Mouse (Mus musculus) midbrain, embryonic 13.5 days (tissue): ENCODE data around the gene Grk5. TPM values are rescaled to one million over a fixed set of nuclear protein-coding genes. Genes with fewer than 3 reads are reported as not detected.

ENCODE experiments used
- ATAC-seq: fragments of 200-750 bp; cut with Nextera tagmentation; 2 replicates; pipeline ENCODE4 v1.8.0; 2017; ENCODE audit warnings: mild to moderate bottlenecking, moderate TSS enrichment, moderate library complexity
- H3K27ac ChIP-seq: fragments of 300-500 bp; sonication (generic); 2 replicates; pipeline ENCODE4 v1.5.1; 2015; ENCODE audit warnings: inconsistent platforms, mild to moderate bottlenecking, moderate library complexity
- H3K27me3 ChIP-seq: fragments of 300-500 bp; sonication (generic); 2 replicates; pipeline ENCODE4 v1.6.1; 2015; ENCODE audit warnings: mild to moderate bottlenecking, inconsistent platforms
- H3K36me3 ChIP-seq: fragments of 300-500 bp; sonication (generic); 2 replicates; pipeline ENCODE4 v1.6.1; 2015; ENCODE audit warnings: mild to moderate bottlenecking, inconsistent platforms
- H3K4me1 ChIP-seq: fragments of 300-500 bp; sonication (generic); replicated peaks from 2 replicates; pipeline ENCODE4 v1.6.1; 2015; ENCODE audit warnings: inconsistent platforms
- H3K4me2 ChIP-seq: fragments of 300-500 bp; sonication (generic); replicated peaks from 2 replicates; pipeline ENCODE4 v1.6.1; 2015; ENCODE audit warnings: moderate library complexity, mild to moderate bottlenecking, inconsistent platforms
- H3K4me3 ChIP-seq: fragments of 300-500 bp; sonication (generic); replicated peaks from 2 replicates; pipeline ENCODE4 v1.5.1; 2015; ENCODE audit warnings: mild to moderate bottlenecking, inconsistent platforms
- H3K9ac ChIP-seq: fragments of 300-500 bp; sonication (generic); replicated peaks from 2 replicates; pipeline ENCODE4 v1.6.1; 2015; ENCODE audit warnings: mild to moderate bottlenecking, inconsistent platforms
- H3K9me3 ChIP-seq: fragments of 300-500 bp; sonication (generic); 2 replicates; pipeline ENCODE4 v1.6.1; 2016; ENCODE audit warnings: mild to moderate bottlenecking, inconsistent platforms
- WGBS: fragments of 180-500 bp; shearing (Covaris S2); methylation state at CpG from one replicate; pipeline ENCODE4 v1.1.7; 2015; 5-methylcytosine and 5-hydroxymethylcytosine counted together
- polyA plus RNA-seq: library from polyadenylated mRNA; unstranded; fragments of >200 nt; fragmentation: Nextera tagmentation; extraction: Ambion mirVana; gene quantifications from 2 replicates; pipeline ENCODE4 v1.2.1, GENCODE M21; 2015

Grk5 gene
- polyA plus RNA-seq, 1 experiment from 2014 or later: 2.7 TPM

GRCm38 (mm10) chr19:60994845-60995244 is 105.3 kb downstream of the Grk5 start:
- 75% methylated on average over 2 of the region's 2 CpGs for WGBS
- Histone ChIP-seq H3K9me3 (no peaks in the 10 kb centered on the region), H3K27ac (no peak overlapping the region), H3K4me2 (no peak overlapping the region), H3K36me3 (no peaks in the 10 kb centered on the region), H3K4me1 (peaks cover 4% of the 10 kb centered on the region; the same call in 1 of the 2 replicates), H3K9ac (no peak overlapping the region), H3K27me3 (no peaks in the 10 kb centered on the region), H3K4me3 (no peak overlapping the region)
- ATAC-seq: no peak

- Histone ChIP-seq H3K27me3 (no peaks in the 10 kb centered on the region), H3K4me1 (no peaks in the 10 kb centered on the region)
- WGBS: 91% methylated on average over 4 of the region's 4 CpGs
These were observed 108.2 kb downstream of the Grk5 start for GRCm38 (mm10) chr19:60997784-60998183.

GRCm38 (mm10) chr19:60999652-61000051 is 110.1 kb downstream of the Grk5 start:
- Histone ChIP-seq H3K27ac (no peak overlapping the region), H3K4me1 (no peaks in the 10 kb centered on the region), H3K27me3 (no peaks in the 10 kb centered on the region), H3K9me3 (no peaks in the 10 kb centered on the region), H3K4me3 (no peak overlapping the region), H3K9ac (no peak overlapping the region), H3K36me3 (no peaks in the 10 kb centered on the region), H3K4me2 (no peak overlapping the region)
- ATAC-seq: no peak
- WGBS: 75% methylated on average over 2 of the region's 2 CpGs

More at GRCm38 (mm10) chr19:60997784-60998183, 108.2 kb downstream of the Grk5 start:
- Histone ChIP-seq H3K4me3 (no peak overlapping the region), H3K9ac (no peak overlapping the region), H3K4me2 (no peak overlapping the region), H3K27ac (no peak overlapping the region), H3K9me3 (no peaks in the 10 kb centered on the region), H3K36me3 (no peaks in the 10 kb centered on the region)
- no peak for ATAC-seq

GRCm38 (mm10) chr19:61000958-61001357 is 111.4 kb downstream of the Grk5 start:
- H3K4me1 ChIP-seq: no peaks in the 10 kb centered on the region
- no peaks in the 10 kb centered on the region for H3K9me3 ChIP-seq
- 99% methylated on average over 2 of the region's 2 CpGs for WGBS
- no peak for ATAC-seq
- H3K36me3 ChIP-seq: no peaks in the 10 kb centered on the region
- no peak overlapping the region for H3K4me3 ChIP-seq
- H3K4me2 ChIP-seq: no peak overlapping the region
- no peak overlapping the region for H3K9ac ChIP-seq
- no peaks in the 10 kb centered on the region for H3K27me3 ChIP-seq
- H3K27ac ChIP-seq: no peak overlapping the region

GRCm38 (mm10) chr19:61009266-61009665 is 119.7 kb downstream of the Grk5 start:
- H3K36me3 ChIP-seq: no peaks in the 10 kb centered on the region
- no peak overlapping the region for H3K4me2 ChIP-seq
- H3K27ac ChIP-seq: no peak overlapping the region
- no peaks in the 10 kb centered on the region for H3K9me3 ChIP-seq
- 89% methylated on average over 2 of the region's 2 CpGs for WGBS
- no peaks in the 10 kb centered on the region for H3K4me1 ChIP-seq
- ATAC-seq: no peak
- no peaks in the 10 kb centered on the region for H3K27me3 ChIP-seq
- H3K9ac ChIP-seq: no peak overlapping the region
- no peak overlapping the region for H3K4me3 ChIP-seq

- H3K9me3 ChIP-seq: no peaks in the 10 kb centered on the region
- no peak overlapping the region for H3K9ac ChIP-seq
- H3K27ac ChIP-seq: no peak overlapping the region
- no peaks in the 10 kb centered on the region for H3K36me3 ChIP-seq
- no peaks in the 10 kb centered on the region for H3K4me1 ChIP-seq
- H3K4me3 ChIP-seq: no peak overlapping the region
- 94% methylated on average over 1 of the region's 1 CpGs for WGBS
- no peak for ATAC-seq
- H3K4me2 ChIP-seq: no peak overlapping the region
- no peaks in the 10 kb centered on the region for H3K27me3 ChIP-seq
These were observed 128.1 kb downstream of the Grk5 start for GRCm38 (mm10) chr19:61017477-61018266.

- no peak for ATAC-seq
- Histone ChIP-seq H3K27ac (no peak overlapping the region), H3K4me1 (no peaks in the 10 kb centered on the region), H3K4me2 (no peak overlapping the region), H3K36me3 (no peaks in the 10 kb centered on the region), H3K9me3 (no peaks in the 10 kb centered on the region), H3K4me3 (no peak overlapping the region), H3K9ac (no peak overlapping the region), H3K27me3 (no peaks in the 10 kb centered on the region)
- WGBS: 90% methylated on average over 2 of the region's 2 CpGs
These were observed 132.0 kb downstream of the Grk5 start for GRCm38 (mm10) chr19:61021502-61021901.

- ATAC-seq: no peak
- Histone ChIP-seq H3K4me3 (no peak overlapping the region), H3K4me2 (no peak overlapping the region), H3K9me3 (no peaks in the 10 kb centered on the region), H3K27me3 (no peaks in the 10 kb centered on the region), H3K9ac (no peak overlapping the region), H3K27ac (no peak overlapping the region), H3K4me1 (no peaks in the 10 kb centered on the region), H3K36me3 (no peaks in the 10 kb centered on the region)
- 93% methylated on average over 3 of the region's 3 CpGs for WGBS
These were observed 132.5 kb downstream of the Grk5 start for GRCm38 (mm10) chr19:61021939-61022566.

- Histone ChIP-seq H3K36me3 (no peaks in the 10 kb centered on the region), H3K4me1 (no peaks in the 10 kb centered on the region), H3K4me3 (no peak overlapping the region), H3K9me3 (no peaks in the 10 kb centered on the region), H3K4me2 (no peak overlapping the region), H3K9ac (no peak overlapping the region), H3K27ac (no peak overlapping the region), H3K27me3 (no peaks in the 10 kb centered on the region)
- 83% methylated on average over 2 of the region's 2 CpGs for WGBS
- ATAC-seq: no peak
These were observed 142.0 kb downstream of the Grk5 start for GRCm38 (mm10) chr19:61031570-61031969.

GRCm38 (mm10) chr19:61039151-61039550 is 149.6 kb downstream of the Grk5 start:
- Histone ChIP-seq H3K4me3 (no peak overlapping the region), H3K27me3 (no peaks in the 10 kb centered on the region), H3K36me3 (no peaks in the 10 kb centered on the region), H3K4me2 (no peak overlapping the region), H3K9ac (no peak overlapping the region), H3K27ac (no peak overlapping the region), H3K9me3 (no peaks in the 10 kb centered on the region), H3K4me1 (no peaks in the 10 kb centered on the region)
- no peak for ATAC-seq

GRCm38 (mm10) chr19:61048646-61049045 is 159.1 kb downstream of the Grk5 start:
- H3K9ac ChIP-seq: no peak overlapping the region
- no peak overlapping the region for H3K4me3 ChIP-seq
- ATAC-seq: no peak
- no peaks in the 10 kb centered on the region for H3K4me1 ChIP-seq
- H3K4me2 ChIP-seq: no peak overlapping the region
- no peak overlapping the region for H3K27ac ChIP-seq
- H3K9me3 ChIP-seq: no peaks in the 10 kb centered on the region
- H3K36me3 ChIP-seq: no peaks in the 10 kb centered on the region
- WGBS: 96% methylated on average over 2 of the region's 2 CpGs
- H3K27me3 ChIP-seq: no peaks in the 10 kb centered on the region

GRCm38 (mm10) chr19:61049413-61049812 is 159.9 kb downstream of the Grk5 start:
- Histone ChIP-seq H3K9ac (no peak overlapping the region), H3K4me3 (no peak overlapping the region), H3K4me1 (no peaks in the 10 kb centered on the region), H3K9me3 (no peaks in the 10 kb centered on the region), H3K36me3 (no peaks in the 10 kb centered on the region), H3K27ac (no peak overlapping the region), H3K27me3 (no peaks in the 10 kb centered on the region), H3K4me2 (no peak overlapping the region)
- WGBS: 89% methylated on average over 1 of the region's 1 CpGs
- ATAC-seq: no peak
